Mouse (Mus musculus) lung, postnatal 36 days (tissue): ENCODE data around the gene Nr1i3.
A peak's percentile ranks its signal among the peaks of the same experiment; 100 is the strongest.
"Not testable (repeated sequence)": the region's sequence is repeated elsewhere in the genome, so short reads cannot be mapped to it uniquely, and the experiment has no call there.

Experiments
- DNase-seq: peaks from one replicate; pipeline ENCODE4 v3.0.0; 2022; ENCODE audit warnings: mixed read lengths

Nr1i3 gene

DNA sequence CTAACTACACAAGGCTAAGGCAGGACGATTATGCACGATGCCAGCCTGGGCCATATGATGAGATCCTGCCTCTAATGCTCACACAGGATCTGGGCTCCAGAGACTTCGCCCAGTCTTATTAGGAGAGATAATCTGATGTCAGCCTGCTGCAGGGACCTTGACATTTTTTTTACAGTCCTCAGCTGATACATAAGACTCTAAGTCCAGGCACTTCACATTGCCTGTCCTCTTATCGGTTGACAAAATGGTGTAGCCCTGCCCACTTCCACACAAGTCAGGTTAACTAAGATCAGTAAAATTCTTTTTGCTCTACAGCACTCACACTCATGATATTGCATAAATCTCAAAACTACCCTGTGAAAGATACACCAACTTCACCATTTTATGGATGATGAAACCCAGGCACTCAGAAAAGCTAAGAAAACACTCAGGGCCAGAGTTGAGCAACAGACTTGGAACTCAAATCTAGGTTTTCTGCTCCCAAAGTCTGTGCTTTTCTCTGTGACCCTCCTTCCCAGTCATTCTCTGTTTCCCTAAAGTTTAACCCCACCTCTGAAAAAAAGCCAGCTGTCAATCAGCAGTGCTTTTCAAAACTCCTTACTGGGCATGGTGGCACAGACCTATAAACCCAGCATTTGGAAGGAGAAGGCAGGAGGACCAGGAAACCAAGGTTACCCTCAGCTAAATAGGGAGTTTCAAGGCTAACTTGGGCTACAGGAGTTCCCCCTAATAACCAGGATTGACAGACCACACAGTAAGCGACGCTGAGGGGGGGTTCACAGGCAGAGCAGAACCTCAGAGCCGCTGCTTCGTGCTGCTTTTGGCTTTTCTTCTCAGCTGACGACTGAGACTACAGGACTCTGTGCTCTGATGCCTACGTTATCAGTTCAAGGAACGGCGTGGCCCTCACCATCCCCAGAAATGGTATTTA, 19.3 kb downstream of the Nr1i3 start:
- DNase-seq = peak; percentile 83

DNA sequence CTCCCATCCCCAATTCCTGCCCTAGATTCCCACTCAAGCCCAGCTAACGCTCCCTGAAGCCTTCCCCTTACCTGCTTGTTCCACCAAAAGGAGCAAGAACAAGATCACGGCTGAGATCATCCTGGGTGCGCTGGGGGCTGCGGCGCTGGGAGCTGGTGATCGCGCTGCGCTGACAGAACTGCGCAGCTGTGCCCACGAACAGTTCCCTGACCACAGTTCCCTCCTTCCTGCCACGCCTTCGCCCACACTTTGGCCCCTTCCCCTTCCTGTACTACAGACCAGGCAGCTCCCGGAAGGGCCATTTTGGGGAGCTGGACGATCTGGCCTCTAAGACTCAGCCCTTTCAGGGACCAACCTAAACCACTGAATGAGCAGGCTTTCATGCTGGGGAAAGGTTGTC, 20.4 kb downstream of the Nr1i3 start, which contains the start of gene Fcer1g:
Fcer1g (minus strand) TSS at position 240 of the 400 bp plus-strand sequence.
- peak; percentile 65 for DNase-seq

DNA sequence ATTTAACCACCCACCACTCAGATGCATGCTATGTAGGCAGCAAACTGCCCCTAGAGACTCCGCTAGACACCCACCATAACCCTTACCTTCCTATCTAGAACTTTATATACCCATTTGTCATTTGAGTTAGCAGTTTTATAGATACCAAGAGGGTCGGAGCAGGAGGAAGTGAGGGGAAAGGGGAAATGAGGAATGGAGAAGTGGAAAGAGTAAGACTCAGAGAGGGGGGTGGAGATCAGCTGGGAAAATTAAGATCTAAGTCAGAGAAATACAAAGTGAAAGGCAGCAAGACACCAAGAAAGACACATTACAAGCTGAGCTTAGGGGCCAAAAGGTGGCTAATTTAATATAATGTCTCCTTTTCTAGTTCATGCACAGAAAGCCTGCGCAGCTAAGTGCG, 20.8 kb downstream of the Nr1i3 start:
- no peak for DNase-seq

DNA sequence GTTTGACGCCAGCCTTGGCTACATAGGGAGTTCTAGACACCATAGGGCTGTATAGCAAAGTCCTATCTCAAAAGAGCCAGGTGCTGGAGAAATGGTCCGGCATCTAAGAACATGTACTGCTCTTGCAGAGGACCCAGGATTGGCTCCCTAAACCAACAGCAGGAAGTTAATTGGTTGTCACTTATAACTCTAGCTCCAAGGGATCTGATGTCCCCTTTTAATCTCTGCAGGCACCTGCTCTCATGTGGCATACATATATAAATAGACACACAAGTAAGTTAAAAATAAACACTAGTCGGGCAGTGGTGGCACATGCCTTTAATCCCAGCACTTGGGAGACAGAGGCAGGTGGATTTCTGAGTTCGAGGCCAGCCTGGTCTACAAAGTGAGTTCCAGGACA, 22.0 kb downstream of the Nr1i3 start:
- DNase-seq = no peak

DNA sequence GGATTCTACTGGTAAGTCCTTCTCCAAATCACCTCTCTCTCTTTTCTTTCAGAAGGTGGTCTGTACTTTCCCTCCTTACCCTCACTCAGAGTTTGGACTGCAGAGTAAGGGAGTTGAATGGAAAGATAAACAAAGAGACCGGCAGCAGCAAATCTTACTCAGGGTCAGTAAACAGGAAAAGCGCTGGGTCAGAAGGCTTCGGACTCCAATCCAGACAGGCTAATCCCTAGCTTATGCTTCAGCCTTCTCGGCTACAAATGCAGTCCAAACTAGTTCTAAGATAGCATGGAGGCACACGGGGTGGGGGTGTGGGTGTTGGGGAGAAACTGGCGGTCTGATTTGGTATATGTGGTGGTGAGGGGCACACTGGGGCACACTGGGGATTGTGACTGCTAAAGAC, 23.7 kb downstream of the Nr1i3 start:
- DNase-seq = no peak

DNA sequence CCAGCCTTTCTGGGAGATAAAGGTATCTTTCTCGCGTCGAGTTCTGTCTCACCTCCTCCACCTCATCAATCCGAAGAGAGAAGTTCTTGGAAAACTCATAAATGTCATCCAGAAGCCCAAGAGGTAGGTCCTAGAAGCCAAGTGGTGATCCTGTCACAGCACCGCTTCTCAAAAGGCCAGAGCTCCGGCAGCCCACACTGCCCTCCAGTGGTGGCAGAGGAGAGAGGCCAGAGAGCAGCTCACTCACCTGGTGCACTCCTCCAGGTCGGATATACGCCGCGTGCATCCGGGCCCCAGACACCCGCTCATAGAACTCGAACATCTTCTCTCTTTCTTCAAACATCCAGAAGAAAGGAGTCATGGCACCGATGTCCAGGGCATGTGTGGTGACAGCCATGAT, 24.7 kb downstream of the Nr1i3 start:
- DNase-seq = peak; percentile 79

DNA sequence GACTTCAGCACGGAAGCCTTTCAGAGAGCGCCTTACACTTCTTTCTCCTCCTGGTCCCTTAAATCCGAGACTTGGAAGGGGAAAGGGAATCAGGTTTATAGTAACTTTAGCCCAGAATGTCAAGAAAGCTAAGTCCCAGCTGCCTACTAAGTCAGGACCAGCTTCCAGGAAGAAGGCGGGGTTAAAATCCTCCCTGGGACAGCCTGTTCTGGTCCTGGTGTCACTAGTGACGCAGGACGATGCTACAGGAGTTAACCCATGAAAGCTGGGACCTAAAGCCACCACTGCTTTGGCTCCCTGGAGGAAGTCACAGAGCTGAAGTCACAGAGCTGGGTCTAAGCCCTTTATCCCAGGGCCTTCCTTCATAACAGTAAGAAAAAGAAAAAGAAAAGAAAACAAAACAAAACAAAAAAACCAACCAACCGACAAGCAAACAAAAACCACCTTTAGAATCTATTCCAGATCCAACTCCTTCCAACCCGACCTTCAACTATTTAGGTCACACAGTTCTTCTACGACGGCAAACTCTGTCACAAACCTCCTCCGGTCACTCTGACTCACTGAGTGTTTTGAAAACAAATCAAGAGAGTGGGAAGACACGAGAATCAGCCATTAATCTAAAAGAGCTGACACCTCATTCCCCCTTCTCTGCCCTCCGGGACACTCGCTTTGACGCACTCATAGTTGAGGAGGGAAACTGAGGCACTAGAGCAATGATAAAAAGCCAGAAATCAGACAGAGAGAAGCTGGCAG, 26.4 kb downstream of the Nr1i3 start:
- DNase-seq = peak; percentile 73

DNA sequence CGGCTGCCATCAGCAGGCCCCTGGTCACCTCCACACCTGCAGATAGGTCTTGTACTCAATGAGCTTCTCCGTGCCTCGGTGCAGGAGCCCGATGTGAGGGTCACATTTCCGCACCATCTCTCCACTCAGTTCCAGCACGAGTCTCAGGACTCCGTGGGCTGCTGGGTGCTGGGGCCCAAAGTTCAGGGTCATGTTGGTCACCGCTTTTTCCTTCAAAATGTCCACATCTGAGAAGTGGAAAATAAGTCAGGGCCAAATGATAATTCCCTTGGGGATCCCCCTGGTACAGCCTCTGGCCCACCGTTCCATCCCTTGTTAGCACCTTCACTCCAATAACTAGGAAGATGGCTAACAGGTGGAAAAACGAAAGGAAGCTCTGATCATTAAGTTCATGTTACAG, 27.1 kb downstream of the Nr1i3 start:
- DNase-seq = no peak

DNA sequence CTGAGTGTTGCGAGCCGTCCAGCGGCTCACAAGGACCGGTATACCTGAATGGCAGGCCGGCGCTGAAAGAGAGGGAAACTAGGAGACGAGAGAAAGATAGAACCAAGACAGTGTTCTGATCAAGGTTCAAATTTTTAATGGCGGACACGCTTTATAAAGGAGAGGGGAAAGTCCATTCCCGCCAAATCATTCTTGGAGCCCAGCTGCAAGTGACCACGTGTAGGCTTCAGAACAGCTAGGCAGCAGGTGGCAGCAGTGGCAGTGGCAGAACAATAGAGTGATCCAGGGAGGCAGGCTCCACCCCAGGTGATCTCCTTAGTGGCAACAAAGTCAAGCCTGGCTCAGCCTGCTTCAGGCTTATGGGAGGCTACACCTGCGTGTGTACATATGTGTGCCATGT, 28.2 kb downstream of the Nr1i3 start:
- not testable (repeated sequence) for DNase-seq

DNA sequence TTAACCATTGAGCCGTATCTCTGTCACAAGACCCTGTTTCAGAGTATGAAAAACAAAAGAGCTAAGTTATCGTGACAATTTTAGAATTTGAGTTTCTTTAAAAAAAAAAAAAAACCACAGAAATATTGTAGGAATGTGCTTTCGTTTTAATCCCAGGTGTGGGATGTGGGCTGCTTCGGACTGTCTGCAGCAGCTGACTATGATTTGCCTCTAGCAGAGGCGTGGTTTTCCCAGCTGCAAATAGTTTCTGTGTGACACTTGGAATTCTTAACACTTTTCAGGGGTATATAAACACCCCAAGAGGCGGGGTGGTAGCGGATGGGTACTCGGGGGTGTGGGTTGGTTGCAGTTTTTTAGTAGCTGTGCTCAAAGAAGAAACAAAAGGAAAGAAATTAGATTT, 31.6 kb downstream of the Nr1i3 start:
- DNase-seq = no peak

DNA sequence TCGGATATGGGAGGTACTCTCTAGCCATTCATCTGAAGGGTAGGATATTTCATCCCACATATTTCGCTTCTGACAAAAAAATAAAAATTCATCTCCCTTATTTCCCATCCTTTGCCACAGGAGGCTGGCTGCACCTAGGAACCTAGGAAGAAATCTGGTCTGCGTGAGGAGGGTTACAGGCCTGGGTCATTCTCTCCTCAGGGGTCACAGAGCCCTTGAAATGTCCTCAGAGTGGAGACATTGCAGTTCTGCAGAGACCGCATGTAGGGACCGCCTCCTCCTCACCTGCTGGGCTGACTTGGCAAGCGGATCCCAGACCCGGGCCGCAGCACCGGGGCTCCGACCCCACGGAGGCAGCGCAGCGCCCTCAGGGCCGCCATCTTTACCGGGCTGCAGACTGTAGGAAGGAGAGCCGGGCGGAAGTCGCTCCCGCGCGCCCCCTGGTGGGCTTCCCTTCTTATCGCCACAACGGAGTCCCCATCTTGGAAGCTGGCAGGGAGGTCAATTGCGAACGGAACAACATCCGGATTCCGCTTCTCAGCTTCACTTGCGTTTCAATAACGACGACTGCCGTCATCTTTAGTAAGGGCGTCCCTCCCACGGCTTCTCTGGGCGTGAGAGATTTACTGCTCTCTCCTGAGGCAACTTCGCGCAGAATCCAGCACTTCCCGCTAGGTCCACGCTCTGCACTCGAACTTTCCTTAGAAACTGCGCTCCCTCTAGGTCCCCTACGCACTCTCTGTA, 33.1 kb downstream of the Nr1i3 start:
- DNase-seq = peak; percentile 98

DNA sequence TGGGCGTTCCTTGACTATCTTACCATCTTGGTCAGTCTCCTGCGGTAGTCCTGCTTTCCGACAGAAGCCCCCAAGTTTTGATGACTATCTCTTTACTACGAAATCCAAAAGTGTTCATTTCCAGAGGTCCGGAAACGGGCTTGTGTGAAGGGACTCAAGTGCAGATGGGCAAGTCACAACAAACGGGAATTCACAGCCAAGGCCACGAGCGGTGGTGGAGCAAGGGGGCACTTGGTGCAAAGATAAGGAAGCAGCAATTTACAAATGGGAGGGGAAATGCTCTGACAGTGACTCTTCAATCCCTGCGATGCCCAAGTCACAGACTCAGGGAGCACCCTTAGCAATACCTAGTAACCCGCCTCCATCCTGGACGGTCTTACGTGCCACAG, 33.7 kb downstream of the Nr1i3 start:
- DNase-seq = no peak

DNA sequence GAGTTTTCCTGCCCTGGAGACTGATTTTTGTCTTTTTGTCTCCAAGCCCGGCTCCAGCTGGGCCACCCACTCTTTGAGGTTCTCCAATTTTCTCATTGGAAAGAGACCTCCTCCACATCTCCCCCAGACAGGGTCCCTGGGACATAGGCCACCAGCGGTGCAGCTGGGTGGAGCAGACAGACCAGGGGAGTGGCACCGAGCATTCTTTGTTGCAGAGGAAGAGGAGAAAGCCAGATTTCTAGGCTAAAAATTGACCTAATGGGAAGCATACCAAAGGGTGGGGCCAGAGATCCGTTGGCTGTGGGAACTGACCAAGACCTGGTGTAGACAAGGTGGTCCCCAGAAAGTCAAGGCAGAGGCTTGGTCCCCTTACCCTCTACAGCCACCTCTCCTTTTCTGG, 34.1 kb downstream of the Nr1i3 start:
- DNase-seq = no peak

DNA sequence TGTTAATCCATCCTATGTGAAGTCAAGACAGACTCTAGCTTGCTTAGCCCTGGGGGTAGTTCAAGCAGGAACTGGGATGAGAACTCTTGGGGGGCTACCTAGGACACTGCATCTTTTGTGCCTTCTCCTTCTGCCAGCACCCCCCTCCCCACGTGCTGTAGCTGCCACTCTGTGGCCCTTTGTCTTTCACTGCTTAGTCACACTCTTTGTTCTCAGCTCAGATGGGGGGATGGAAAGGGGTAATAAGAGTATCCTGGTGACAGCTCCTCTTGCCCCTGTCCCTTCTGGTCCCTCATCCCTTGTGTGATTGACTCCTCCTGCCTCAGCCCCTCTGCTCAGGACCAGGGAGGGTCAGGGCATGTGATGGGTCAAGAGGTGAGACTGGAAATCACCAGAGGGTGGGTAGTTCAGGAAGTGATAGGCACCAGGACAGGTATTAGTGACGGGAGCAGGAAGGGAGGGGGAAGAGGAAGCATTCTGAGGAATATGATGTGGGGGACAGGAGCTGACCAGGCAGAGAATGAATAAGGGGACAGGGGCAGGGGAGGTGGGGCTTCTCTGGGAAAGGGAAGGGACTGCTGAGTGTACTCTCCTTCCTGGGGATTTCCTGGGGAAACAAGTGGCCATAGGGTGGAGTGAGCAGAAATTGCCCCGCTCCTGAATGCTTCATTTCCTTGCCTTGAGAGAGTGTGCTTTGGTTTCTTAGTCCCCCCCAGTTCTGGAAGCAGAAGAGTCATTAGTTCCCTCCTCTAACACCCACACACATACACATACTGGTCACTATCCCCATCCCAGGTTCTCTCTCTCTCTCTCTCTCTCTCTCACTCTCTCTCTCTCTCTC, 34.8 kb downstream of the Nr1i3 start:
- no peak for DNase-seq

DNA sequence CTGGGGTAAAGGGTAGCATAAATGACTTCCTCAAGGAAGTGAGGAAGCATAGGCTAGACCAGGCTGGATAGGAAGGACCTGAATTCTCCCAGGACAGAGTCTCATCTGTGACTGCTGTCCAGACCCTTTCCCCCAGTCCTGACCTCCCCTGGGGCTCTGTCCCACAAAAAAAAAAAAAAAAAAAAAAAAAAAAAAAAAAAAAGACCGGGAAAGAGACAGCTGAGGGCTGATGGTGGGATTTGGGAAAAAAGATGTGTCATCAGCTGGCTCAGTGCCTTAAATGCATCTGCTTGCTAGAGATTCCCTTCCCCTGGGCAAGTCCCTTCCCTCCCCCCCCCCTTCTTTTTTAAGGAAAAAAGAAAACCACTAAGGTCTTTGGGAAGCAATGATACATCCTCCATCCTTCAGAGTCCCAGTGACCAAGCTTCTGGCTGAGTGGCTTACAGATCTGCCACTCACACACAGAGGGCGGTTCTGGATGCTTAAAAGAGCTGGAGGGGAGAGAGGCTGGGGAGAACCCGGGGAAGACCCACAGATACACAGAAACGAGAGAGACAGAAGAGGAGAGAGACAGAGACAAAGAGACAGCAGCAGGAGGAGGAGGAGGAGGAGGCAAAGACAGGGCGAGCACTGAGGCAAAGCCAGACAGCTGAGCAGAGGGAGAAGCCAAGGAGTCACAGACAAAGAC, 36.3 kb downstream of the Nr1i3 start, which contains the start of gene Adamts4:
Adamts4 (plus strand) TSS at position 509 of the 688 bp plus-strand sequence.
- no peak for DNase-seq

DNA sequence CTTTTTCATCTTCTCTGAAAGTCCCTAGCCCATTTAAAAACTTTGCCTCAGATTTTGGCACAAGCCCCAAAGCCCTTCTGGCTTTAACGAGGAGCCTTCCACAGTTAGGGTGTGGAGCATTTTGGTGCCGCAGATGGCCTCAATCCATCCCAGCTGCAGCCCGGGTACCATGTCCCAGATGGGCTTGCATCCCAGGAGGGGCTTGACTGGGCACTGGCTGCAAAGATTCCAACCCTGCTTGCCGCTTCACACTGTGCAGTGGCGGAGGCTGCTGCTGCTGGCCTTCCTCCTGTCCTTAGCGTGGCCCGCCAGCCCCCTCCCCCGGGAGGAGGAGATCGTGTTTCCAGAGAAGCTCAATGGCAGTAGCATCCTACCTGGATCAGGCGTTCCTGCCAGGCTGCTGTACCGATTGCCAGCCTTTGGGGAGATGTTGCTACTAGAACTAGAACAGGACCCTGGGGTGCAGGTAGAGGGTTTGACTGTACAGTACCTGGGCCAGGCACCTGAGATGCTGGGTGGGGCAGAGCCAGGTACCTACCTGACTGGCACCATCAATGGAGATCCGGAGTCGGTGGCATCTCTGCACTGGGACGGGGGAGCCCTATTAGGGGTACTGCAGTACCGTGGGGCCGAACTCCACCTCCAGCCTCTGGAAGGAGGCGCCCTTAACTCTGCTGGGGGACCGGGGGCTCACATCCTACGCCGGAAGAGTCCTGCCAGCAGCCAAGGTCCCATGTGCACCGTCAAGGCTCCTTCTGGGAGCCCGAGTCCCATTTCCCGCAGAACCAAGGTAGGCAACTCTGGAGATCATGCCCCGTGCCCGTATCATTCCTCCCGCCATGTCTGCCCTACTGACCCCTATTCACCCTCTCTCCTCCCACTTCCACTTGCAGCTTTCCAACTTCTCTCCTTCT, 37.2 kb downstream of the Nr1i3 start, which contains the start of gene Ndufs2:
Ndufs2 (minus strand) TSS at position 709 of the 914 bp plus-strand sequence.
- DNase-seq = no peak

DNA sequence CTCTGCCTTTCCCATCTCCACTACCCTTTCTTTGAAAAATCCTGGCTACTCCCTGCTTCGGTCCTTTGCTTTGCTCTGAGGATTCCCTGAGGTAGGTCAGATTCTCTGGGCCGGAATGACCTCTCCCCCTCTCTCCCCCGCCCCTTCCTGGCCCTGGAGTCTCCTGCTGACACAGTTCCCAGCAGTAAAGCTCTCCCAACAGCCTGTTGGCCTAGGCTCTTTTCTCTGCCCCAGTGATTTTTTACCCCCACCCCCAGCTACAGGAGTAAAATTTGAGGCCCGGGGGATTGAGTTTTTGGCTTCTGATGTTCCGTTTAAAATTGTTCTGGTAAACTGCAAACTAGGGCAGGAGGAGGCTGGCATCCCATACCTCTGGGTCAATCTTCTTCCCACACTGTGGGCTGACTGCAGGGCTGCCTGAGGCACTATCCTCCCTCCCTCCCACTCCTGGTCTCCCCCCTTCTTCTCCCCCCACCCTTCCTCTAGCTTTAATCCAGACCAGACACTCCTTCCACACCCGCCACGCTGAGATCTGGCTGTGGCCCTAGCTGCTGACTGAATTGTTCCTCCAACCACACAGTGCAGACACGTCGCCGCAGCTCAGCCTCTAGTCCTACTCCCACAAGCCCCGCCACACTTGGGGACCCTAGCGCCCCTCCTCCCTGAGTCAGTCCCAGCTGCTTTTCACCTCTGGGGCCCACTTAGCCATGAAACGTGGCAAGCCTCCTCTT, 38.0 kb downstream of the Nr1i3 start:
- DNase-seq = no peak

DNA sequence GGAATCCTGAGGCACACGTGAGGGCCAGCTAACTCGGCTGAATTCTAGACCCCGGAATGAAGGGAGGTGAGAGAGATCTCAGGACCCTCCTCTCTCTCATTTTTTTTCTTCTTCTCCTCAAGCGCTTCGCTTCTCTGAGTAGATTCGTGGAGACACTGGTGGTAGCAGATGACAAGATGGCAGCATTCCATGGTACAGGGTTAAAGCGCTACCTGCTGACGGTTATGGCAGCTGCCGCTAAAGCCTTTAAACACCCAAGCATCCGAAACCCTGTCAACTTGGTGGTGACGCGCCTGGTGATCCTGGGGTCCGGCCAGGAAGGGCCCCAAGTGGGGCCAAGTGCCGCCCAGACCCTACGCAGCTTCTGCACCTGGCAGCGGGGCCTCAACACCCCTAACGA, 38.6 kb downstream of the Nr1i3 start:
- DNase-seq = no peak

DNA sequence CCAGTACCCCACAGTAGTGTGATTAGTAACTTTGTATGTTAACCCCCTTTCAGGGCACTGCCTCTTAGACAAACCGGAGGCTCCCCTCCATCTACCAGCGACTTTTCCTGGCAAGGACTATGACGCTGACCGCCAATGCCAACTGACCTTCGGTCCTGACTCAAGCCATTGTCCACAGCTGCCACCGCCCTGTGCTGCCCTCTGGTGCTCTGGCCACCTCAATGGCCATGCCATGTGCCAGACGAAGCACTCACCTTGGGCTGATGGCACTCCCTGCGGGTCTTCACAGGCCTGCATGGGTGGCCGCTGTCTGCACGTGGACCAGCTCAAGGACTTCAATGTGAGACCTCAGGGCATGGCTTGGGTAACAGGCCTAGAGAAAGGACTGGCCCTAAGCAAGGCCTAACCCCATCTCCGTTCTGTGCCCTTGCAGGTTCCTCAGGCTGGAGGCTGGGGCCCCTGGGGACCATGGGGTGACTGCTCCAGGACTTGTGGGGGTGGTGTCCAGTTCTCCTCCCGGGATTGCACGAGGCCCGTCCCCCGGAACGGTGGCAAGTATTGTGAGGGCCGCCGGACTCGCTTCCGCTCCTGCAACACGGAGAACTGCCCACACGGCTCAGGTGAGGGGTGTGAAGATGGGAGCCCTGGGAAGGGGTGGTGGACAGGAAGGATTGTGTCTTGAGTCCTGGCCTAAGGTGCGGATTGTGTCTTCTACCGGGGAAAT, 42.5 kb downstream of the Nr1i3 start:
- no peak for DNase-seq
